Mouse (Mus musculus): ENCODE measurements around the gene Fbxw21.
"Not testable (repeated sequence)": the region's sequence is repeated elsewhere in the genome, so short reads cannot be mapped to it uniquely, and the experiment has no call there.

The Fbxw21 gene

GRCm38 (mm10) chr9:109161941-109162340 is at the start of gene Fbxw21:
Fbxw21 (minus strand) TSS chr9:109162041.
- DNase-seq (ENCODE audit: extremely low read depth, low read depth): no peak

GRCm38 (mm10) chr9:109201347-109201746 is 39.5 kb upstream of the Fbxw21 start:
- not testable (repeated sequence) for DNase-seq (ENCODE audit: extremely low read depth, low read depth)

GRCm38 (mm10) chr9:109200349-109200748 is 38.5 kb upstream of the Fbxw21 start:
- DNase-seq (ENCODE audit: extremely low read depth, low read depth): peak; percentile 7

DNA sequence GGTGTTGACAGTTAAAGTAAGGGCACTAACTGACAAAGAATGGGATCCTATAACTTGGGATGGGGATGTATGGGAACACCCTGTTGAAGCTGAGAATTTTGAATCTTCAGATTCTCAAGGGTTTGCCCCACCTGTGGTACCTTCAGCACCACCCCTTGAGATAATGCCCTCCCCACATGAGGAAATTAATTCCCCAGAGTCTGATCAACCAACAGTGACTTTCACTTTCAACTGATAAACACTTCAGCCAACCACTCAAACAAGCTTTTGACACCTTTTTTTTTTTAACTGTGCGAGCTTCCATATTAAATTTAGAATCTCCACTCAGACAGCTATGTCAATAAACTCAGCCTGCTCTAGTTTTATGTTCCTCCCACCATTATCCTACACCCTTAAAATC is 37.5 kb upstream of the Fbxw21 start:
- DNase-seq (ENCODE audit: extremely low read depth, low read depth): no peak

DNA sequence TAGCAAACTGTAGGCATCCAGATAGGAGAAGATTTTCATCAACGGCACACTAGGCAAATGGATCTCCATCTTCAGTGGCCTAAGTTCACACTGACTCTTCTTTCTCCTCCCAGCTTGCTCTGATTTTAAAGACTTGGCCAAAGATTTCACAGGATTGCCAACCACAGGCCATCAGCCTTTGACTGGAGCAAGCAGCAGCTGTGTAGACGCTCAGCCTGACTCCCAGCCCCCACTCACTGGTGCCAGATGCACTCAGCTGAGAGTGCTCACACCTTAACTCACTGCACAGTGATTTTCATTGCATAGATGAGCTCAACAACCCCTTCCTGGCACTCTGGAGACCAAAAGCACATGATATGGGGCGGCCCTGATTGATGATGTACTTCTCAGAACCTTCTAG is 34.0 kb upstream of the Fbxw21 start, which contains the start of gene Fbxw13:
TSS of gene Fbxw13 (minus strand) at position 101 of the 400 bp plus-strand sequence.
- not testable (repeated sequence) for DNase-seq (ENCODE audit: extremely low read depth, low read depth)

- no peak for DNase-seq (ENCODE audit: extremely low read depth, low read depth)
Observed at GRCm38 (mm10) chr9:109177208-109177607, 15.4 kb upstream of the Fbxw21 start.

DNA sequence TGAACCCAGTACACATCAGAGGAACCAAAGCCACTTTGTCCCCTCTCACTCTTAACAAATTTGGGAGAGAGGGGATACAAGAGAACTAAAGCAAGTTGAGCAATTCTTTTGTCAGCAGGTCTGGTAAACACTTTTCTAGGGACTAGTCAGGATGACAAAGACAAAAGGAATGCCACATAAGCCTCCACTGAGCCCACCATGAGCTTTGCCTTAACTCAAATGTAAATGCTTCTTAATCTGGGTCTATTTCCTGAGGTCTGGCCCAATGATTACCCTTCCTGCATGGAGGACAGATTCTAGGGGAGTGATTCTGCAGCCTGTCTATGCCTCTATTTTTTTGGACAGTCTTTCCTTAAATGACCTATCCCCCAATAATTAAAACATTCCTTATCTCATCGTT is 14.5 kb upstream of the Fbxw21 start:
- no peak for DNase-seq (ENCODE audit: extremely low read depth, low read depth)

GRCm38 (mm10) chr9:109167316-109167715 is 5.5 kb upstream of the Fbxw21 start:
- no peak for DNase-seq (ENCODE audit: extremely low read depth, low read depth)

GRCm38 (mm10) chr9:109140414-109140813 is 21.4 kb downstream of the Fbxw21 start:
- DNase-seq (ENCODE audit: extremely low read depth, low read depth): not testable (repeated sequence)

DNA sequence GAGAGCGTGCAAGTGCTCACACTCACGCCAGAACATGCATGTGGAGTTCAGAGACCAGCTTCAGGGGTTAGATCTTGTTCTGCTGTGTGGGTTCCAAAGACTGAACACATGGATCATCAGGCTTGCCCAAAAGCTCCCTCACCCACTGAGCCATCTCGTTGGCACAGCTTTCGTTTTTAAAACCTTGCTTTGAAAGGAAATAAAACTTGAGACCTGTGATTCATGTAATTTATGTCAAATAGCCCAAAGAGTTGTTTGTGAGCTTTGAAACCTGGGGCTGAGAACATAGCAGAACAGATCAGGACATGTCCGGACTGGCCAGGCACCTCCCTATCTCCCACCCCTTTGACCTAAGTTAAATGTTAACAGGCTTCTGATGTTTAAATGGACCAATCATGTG is 31.8 kb downstream of the Fbxw21 start:
- no peak for DNase-seq (ENCODE audit: extremely low read depth, low read depth)

DNA sequence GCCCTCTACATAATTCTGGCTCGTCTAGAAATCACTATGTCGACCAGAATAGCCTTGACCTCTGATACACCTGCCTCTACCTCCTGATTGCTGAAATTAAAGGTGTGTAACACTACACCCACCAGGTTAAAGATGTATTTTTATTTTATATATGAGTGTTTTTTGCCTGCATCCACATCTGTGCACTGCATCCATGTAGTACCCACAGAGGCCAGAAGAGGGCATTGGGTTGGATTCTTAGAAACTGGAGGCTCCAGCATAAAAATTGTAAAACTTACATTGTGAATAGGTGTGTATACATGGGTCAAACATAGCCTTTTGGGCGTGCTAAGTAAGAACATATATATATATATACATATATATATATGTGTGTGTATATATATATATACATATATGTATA is 33.6 kb downstream of the Fbxw21 start:
- DNase-seq (ENCODE audit: extremely low read depth, low read depth): peak; percentile 13

- no peak for DNase-seq (ENCODE audit: extremely low read depth, low read depth)
Observed at GRCm38 (mm10) chr9:109127076-109127475, 34.8 kb downstream of the Fbxw21 start.

- no peak for DNase-seq (ENCODE audit: extremely low read depth, low read depth)
Observed at GRCm38 (mm10) chr9:109125481-109125880, 36.4 kb downstream of the Fbxw21 start.

DNA sequence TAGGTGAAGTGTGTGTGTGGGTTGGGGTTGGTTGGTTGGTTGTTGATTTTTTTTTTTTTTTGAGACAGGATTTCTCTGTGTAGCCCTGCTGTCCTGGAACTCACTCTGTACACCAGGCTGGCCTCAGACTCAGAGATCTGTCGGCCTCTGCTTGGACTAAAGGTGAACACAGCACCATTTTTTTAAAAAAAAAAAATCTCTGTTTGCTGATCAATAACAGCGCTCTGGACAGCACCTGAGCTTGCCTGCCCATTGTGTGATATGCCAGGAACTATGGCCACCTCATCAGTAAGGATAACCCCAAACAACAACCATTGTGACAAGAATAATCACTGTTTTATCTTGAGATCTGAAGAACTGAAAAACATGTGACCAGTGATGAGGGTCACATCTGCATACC is 36.8 kb downstream of the Fbxw21 start:
- DNase-seq (ENCODE audit: extremely low read depth, low read depth): no peak

- no peak for DNase-seq (ENCODE audit: extremely low read depth, low read depth)
Observed at GRCm38 (mm10) chr9:109124164-109124563, 37.7 kb downstream of the Fbxw21 start.

- DNase-seq (ENCODE audit: extremely low read depth, low read depth): peak; percentile 42
Observed at GRCm38 (mm10) chr9:109123266-109123665, 38.6 kb downstream of the Fbxw21 start.

GRCm38 (mm10) chr9:109122553-109123085 is 39.2 kb downstream of the Fbxw21 start:
- DNase-seq (ENCODE audit: extremely low read depth, low read depth): peak; percentile 38

DNA sequence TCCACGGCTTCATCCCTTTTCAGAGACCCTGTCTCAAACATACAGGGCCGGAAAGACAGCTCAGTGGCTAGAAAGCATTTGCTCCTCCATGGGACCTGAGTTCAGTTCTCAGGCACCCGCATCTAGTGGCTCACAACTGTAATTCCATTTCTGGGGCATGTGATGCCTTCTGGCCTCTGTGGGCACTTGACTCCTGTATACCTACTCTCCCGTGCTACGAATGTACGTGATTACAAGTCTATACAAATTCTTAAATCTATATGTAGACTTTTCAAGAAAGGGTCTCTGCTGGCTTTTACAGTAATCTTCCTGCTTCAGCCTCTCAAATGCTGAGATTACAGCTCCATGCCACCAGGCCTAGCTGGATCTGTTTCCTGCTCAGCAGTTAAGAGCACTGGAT is 40.9 kb downstream of the Fbxw21 start:
- DNase-seq (ENCODE audit: extremely low read depth, low read depth): no peak

DNA sequence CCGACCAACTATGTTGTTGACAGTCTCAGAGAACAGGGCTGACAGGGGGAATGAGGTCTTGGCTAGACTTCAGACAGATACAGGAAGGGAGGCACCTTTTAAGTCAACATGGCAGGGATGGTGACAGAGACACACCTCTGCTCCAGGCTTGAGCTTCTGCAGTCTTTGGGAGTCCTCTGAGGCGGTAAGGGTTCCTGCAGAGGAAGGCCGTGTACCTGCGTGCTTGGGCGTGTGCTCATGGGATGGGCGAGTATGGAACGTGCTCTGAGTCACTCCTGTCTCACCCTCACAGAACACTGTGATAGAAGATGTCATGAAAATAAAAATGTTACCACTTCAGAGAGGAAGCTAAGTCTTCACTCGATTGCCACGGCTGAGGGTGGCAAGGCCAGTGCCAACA is 42.3 kb downstream of the Fbxw21 start:
- DNase-seq (ENCODE audit: extremely low read depth, low read depth): no peak

GRCm38 (mm10) chr9:109118106-109118505 is 43.7 kb downstream of the Fbxw21 start:
- DNase-seq (ENCODE audit: extremely low read depth, low read depth): no peak

- DNase-seq (ENCODE audit: extremely low read depth, low read depth): no peak
Observed at GRCm38 (mm10) chr9:109116205-109116604, 45.6 kb downstream of the Fbxw21 start.

DNA sequence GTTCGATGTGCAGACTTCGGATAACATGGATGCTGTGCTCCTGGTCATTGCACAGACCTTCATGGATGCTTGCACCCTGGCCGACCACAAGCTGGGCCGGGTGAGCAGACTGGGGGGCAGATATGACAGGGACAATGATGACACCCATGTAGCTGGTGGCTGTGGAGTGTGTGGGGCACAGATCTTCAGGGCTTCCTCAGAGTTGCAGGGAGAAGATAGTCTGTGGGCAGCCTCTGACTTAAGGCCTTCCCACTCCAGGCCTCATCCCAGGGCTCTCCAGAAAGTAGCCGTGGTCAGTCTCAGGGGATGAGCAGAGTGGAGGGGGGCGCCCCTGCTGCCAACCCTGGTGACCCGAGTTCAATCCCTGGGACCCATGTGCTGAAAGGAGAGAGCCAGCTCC is 47.0 kb downstream of the Fbxw21 start:
- DNase-seq (ENCODE audit: extremely low read depth, low read depth): no peak

DNA sequence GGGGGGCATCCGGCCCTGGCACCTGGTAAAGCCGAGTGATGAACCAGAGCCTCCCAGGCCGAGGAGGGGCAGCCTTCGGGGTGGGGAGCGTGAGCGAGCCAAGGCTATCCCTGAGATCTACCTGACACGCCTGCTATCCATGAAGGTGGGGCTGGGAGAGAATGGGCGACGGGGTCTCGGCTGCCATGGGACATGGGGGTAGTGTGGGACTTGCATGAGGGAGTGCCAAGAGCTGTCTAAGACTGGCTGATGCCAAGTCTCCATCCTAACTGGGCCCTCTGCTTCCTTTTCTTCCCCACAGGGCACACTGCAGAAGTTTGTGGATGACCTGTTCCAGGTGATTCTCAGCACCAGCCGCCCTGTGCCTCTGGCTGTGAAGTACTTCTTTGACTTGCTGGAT is 47.6 kb downstream of the Fbxw21 start:
- DNase-seq (ENCODE audit: extremely low read depth, low read depth): no peak

GRCm38 (mm10) chr9:109113331-109113730 is 48.5 kb downstream of the Fbxw21 start:
- DNase-seq (ENCODE audit: extremely low read depth, low read depth): no peak
